Mouse (Mus musculus) hindbrain, embryonic 11.5 days (tissue): ENCODE measurements around the gene Fxyd4. TPM values are rescaled to one million over a fixed set of nuclear protein-coding genes. Genes with fewer than 3 reads are reported as not detected.

Experiments
- ATAC-seq: fragments of 200-750 bp; cut with Nextera tagmentation; 2 replicates; pipeline ENCODE4 v1.8.0; 2017; ENCODE audit warnings: mild to moderate bottlenecking, moderate TSS enrichment, moderate library complexity; ENCODE audit not compliant: low FRiP score
- DNase-seq: peaks from one replicate; pipeline ENCODE4 v3.0.0-alpha.2; 2015; ENCODE audit warnings: low spot score
- H3K27ac ChIP-seq: fragments of 300-500 bp; sonication (generic); 2 replicates; pipeline ENCODE4 v1.5.1; 2014; ENCODE audit warnings: mild to moderate bottlenecking, low read depth, low read length
- H3K27me3 ChIP-seq: fragments of 300-500 bp; sonication (generic); 2 replicates; pipeline ENCODE4 v1.6.1; 2014; ENCODE audit warnings: mild to moderate bottlenecking, low read length, moderate library complexity, mixed read lengths; ENCODE audit not compliant: control insufficient read depth, insufficient read depth
- H3K36me3 ChIP-seq: fragments of 300-500 bp; sonication (generic); 2 replicates; pipeline ENCODE4 v1.6.1; 2014; ENCODE audit warnings: mild to moderate bottlenecking, low read length, moderate library complexity, mixed read lengths; ENCODE audit not compliant: control insufficient read depth, insufficient read depth
- H3K4me1 ChIP-seq: fragments of 300-500 bp; sonication (generic); replicated peaks from 2 replicates; pipeline ENCODE4 v1.6.1; 2014; ENCODE audit warnings: low read length, mixed read lengths; ENCODE audit not compliant: control insufficient read depth, insufficient read depth
- H3K4me2 ChIP-seq: fragments of 300-500 bp; sonication (generic); replicated peaks from 2 replicates; pipeline ENCODE4 v1.6.1; 2014; ENCODE audit warnings: mild to moderate bottlenecking, low read depth, low read length
- H3K4me3 ChIP-seq: fragments of 300-500 bp; sonication (generic); 2 replicates; pipeline ENCODE4 v1.5.1; 2014; ENCODE audit warnings: low read depth, low read length
- H3K9ac ChIP-seq: fragments of 300-500 bp; sonication (generic); 2 replicates; pipeline ENCODE4 v1.6.1; 2014; ENCODE audit warnings: low read depth, low read length
- H3K9me3 ChIP-seq: fragments of 300-500 bp; sonication (generic); 2 replicates; pipeline ENCODE4 v1.6.1; 2016; ENCODE audit warnings: low read length; ENCODE audit not compliant: control insufficient read depth
- WGBS: fragments of 180-500 bp; shearing (Covaris S2); extraction: QIAGEN DNeasy Blood & Tissue Kit; methylation state at CpG from one replicate; pipeline ENCODE4 v1.1.7; 2014; 5-methylcytosine and 5-hydroxymethylcytosine counted together
- polyA plus RNA-seq: library from polyadenylated mRNA; unstranded; fragments of >200 nt; fragmentation: Nextera tagmentation; extraction: Ambion mirVana; gene quantifications from 2 replicates; pipeline ENCODE4 v1.2.1, GENCODE M21; 2014

The Fxyd4 gene
- polyA plus RNA-seq, 1 experiment from 2014 or later, result 2.5 TPM

DNA sequence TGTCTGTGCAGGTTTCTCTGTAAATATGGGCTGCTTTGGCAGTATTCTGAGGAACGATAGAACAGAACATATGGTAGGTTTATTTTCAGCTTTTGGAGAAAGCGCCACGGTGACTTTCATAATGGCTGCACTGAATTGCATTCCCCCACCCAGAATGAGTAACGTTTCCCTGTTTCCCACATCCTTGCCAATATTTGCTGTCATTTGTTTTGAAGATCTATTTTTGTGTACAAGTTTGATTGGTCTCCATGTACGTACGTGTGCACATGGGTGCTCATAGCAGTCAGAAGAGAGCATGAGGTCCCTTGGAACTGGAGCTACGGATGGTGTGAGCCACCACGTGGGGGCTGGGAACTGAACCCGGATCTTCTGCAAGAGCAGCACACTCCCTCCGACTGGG is 1.5 kb upstream of the Fxyd4 start:
- 94% methylated on average over 10 of the region's 10 CpGs for WGBS
- no peak overlapping the region for H3K4me3 ChIP-seq
- H3K9ac ChIP-seq, result no peak overlapping the region
- H3K4me1 ChIP-seq, result no peaks in the 10 kb centered on the region
- H3K4me2 ChIP-seq, result no peak overlapping the region
- no peak overlapping the region for H3K27ac ChIP-seq
- no peaks in the 10 kb centered on the region for H3K36me3 ChIP-seq
- no peaks in the 10 kb centered on the region for H3K9me3 ChIP-seq
- no peaks in the 10 kb centered on the region for H3K27me3 ChIP-seq
- ATAC-seq (no peak), DNase-seq (no peak)

DNA sequence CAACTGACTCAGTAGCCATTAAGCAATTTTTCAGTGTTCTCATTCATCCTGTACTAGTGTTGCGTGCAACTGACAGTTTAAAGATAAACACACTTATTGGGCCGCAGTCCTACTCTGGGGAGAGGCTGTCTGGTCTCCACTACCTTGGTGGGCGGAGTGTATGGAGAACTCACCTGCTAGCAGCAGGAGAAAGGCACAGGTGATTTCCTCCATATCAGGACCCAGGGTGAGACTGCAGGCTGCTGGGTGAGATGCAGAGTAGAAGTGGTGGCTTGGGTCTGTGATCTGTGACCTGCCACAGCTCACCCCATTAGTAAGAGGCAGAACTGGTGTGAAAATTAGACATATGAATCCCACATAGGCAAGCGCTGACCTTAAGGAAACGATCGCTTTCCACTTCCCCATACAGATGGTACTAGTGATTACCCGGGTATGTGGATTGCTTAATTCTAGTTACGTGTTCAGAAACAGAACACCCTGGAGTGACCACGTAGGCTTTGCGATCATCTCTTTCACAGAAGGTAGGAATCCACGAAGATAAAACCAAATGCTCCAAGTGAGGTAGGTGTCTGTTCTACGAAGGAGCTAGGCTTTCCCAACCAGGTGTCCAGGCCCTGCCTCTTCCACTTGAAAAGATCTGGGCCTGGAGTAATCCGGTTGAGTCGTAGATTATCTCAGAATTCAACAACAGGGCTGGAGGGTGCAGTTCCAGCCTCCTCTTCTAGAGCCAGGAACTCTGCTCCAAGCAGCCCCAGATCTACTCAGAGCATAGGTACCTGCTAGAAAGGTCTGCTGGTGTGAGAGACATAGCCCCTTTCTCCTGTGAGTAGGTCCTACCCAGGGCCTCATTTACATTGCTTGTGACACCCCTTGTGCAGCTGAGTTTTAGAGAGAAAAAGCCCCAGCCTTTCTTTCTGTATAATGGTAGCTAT is 1.5 kb downstream of the Fxyd4 start:
- H3K4me1 ChIP-seq, result no peaks in the 10 kb centered on the region
- no peaks in the 10 kb centered on the region for H3K36me3 ChIP-seq
- WGBS, result 95% methylated on average over 14 of the region's 14 CpGs
- no peak for DNase-seq
- no peaks in the 10 kb centered on the region for H3K9me3 ChIP-seq
- H3K9ac ChIP-seq, result no peak overlapping the region
- ATAC-seq, result no peak
- no peak overlapping the region for H3K27ac ChIP-seq
- H3K4me3 ChIP-seq, result no peak overlapping the region
- no peaks in the 10 kb centered on the region for H3K27me3 ChIP-seq
- no peak overlapping the region for H3K4me2 ChIP-seq

DNA sequence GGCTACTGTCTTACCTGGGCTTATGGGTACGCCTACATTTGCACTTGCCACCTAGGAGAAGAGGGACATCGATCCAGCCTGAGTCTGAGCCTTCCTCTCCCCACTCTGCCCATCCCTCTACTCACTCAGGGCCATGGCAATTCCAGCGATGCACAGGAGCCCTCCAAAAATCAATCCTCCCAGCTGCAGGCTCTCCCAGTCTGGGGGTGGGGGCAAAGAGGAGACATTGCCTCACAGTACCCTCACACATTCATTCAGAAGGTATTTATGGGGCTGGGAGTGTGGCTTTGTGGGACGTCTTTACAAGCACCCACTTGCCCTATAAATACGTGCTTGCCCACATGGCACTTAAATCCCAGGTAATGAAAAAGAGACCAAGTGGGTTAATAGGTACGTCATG is 3.2 kb downstream of the Fxyd4 start:
- Histone ChIP-seq H3K36me3 (no peaks in the 10 kb centered on the region), H3K27me3 (no peaks in the 10 kb centered on the region), H3K4me2 (no peak overlapping the region), H3K4me1 (no peaks in the 10 kb centered on the region), H3K27ac (no peak overlapping the region), H3K4me3 (no peak overlapping the region), H3K9ac (no peak overlapping the region), H3K9me3 (no peaks in the 10 kb centered on the region)
- WGBS, result 95% methylated on average over 6 of the region's 6 CpGs
- no peak for DNase-seq
- ATAC-seq, result no peak

DNA sequence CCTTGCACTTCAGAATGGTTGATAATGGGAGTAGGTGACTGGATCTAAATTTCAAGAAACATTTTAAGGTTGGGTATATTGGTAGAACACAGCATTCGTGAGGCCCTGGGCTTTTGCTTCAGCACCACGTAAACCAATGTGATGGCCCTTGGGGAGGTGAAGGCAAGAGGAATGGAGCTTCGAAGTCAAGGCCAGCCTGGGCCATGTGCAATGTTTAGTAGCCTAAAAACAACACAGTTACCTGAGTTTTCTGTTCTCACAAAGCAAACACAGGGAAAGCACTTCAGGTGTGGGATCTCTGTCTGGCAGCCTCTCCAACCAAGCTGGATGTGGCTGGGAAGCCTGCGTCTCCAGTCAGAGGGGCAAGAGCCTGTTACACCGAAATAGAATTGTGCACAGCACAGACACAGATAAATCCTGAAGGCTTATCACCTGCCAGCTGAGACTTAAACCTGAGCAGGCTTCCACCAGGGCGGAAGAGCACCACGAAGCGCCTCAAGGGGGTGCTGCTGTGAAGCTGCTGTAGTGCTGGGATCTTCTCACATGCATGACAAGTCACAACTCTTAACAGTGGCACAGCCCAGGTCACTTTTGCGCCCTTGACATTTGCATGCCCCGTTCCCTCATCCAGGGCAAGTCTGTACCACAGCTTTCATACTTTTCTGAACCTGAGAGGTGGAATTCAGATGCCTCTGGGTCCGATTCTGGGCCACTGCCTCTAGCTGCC is 5.0 kb downstream of the Fxyd4 start:
- 54% methylated on average over 11 of the region's 11 CpGs for WGBS

DNA sequence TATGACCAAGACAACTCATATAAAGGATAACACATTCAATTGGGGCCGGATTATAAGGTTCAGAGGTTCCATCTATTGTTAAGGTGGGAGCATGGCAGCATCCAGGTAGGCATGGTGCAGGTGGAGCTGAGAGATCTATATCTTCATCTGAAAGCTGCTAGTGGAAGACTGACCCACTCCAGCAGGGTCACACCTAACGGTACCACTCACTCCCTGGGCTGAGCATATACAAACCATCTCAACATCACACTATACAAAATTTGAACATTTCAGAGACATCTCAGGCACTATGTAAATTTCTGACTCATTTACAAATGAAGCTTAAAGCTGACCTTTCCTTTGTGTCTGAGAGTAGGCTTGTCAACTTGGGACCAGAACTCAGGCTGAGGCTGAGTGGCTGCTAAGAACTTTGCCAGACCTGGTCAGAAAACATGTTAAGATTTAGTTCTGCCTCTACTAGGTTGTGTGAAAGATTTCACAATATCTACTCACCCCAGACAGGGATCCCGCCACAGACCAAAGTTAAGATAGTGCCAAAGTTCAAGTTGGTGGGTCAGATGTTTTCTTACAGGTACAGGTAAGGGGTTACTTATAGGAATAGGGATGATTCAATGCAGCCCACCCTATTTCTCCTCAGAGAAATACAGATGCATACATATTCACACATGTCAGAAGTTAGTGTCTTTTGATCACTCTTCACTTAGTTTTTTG is 7.4 kb downstream of the Fxyd4 start:
- no peaks in the 10 kb centered on the region for H3K4me1 ChIP-seq
- 91% methylated on average over 3 of the region's 3 CpGs for WGBS
- H3K27ac ChIP-seq, result no peak overlapping the region
- H3K27me3 ChIP-seq, result no peaks in the 10 kb centered on the region
- DNase-seq, result no peak
- H3K9ac ChIP-seq, result no peak overlapping the region
- no peak overlapping the region for H3K4me2 ChIP-seq
- no peaks in the 10 kb centered on the region for H3K9me3 ChIP-seq
- no peak for ATAC-seq
- no peak overlapping the region for H3K4me3 ChIP-seq
- no peaks in the 10 kb centered on the region; the same call in 1 of the 2 replicates for H3K36me3 ChIP-seq

More for the DNA sequence above, 5.0 kb downstream of the Fxyd4 start:
- Histone ChIP-seq H3K4me1 (no peaks in the 10 kb centered on the region), H3K4me3 (no peak overlapping the region), H3K4me2 (no peak overlapping the region), H3K27ac (no peak overlapping the region), H3K9ac (no peak overlapping the region), H3K36me3 (no peaks in the 10 kb centered on the region; the same call in 1 of the 2 replicates), H3K9me3 (no peaks in the 10 kb centered on the region), H3K27me3 (no peaks in the 10 kb centered on the region)
- no peak for ATAC-seq
- DNase-seq, result peak; percentile 26

DNA sequence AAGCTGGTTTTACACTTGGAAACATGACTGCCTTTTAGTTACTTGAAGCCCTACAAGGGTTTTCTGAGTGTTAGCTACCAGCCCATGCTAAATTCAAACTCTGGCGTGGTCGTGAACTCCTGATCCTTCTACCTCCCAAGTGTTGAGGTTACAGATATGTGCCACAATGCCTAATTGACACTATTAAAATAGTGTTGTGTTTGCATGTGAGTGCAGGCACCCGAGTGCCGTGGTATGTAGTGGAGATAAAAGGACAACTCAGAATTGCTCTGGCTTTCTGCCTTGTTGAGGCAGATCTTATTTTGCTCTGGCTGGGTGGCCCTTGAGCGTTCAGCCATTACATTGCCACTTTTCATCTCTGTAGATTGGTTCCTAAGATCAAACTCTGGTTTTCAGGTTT is 8.7 kb downstream of the Fxyd4 start:
- DNase-seq (no peak), ATAC-seq (no peak)
- H3K9ac ChIP-seq, result no peak overlapping the region
- no peak overlapping the region for H3K4me2 ChIP-seq
- WGBS, result 90% methylated on average over 5 of the region's 5 CpGs
- H3K9me3 ChIP-seq, result no peaks in the 10 kb centered on the region
- H3K4me3 ChIP-seq, result no peak overlapping the region
- H3K36me3 ChIP-seq, result no peaks in the 10 kb centered on the region; the same call in 1 of the 2 replicates
- no peaks in the 10 kb centered on the region for H3K4me1 ChIP-seq
- no peaks in the 10 kb centered on the region for H3K27me3 ChIP-seq
- H3K27ac ChIP-seq, result no peak overlapping the region

DNA sequence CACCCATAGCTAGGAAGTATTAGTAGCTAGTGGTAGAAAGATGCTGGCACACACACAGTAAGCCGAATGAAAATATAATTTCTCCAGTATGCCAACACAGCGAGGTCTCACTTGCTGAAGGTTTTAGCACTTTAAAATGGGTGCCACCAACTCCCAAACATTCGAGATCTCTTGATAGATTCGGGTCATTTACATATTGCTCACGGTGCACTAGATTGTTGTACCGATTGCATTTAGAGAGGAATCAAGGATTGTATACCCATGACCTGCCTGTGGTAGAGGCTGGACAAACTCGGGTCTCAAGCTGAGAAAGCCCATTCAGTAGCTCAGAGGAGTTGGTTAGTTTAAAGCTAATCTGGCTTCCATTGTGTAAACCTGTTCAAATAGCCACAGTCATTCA is 9.5 kb downstream of the Fxyd4 start:
- 90% methylated on average over 7 of the region's 7 CpGs for WGBS

DNA sequence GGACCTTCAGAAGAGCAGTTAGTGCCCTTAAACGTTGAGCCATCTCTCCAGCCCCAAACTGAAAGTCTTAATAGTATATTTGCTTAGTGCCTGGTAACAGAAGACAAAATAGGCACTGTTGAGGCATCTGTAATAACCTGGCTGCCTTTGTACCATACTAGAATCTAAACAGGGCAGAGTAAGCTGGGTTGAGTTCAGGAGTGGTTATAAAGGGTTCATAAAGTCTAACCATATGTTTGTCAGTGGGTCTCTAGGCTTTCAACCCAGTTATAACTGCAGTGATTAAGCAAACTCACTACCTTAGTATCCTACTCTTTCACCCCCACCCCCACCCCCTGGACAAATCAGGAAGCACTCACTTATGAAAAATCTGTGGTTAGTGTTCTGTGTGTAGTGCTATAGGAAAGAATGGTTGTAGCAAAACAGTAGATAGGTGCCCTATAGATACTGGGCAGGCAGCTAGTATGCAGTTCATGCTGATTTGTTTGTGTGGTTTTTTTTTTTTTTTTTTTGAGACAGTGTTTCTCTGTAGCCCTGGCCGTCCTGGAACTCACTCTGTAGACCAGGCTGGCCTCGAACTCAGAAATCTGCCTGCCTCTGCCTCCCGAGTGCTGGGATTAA is 10.5 kb downstream of the Fxyd4 start:
- WGBS, result 83% methylated on average over 4 of the region's 4 CpGs
- Histone ChIP-seq H3K4me2 (no peak overlapping the region), H3K4me3 (no peak overlapping the region), H3K27ac (no peak overlapping the region), H3K9me3 (no peaks in the 10 kb centered on the region), H3K27me3 (no peaks in the 10 kb centered on the region), H3K9ac (no peak overlapping the region), H3K36me3 (no peaks in the 10 kb centered on the region; the same call in 1 of the 2 replicates), H3K4me1 (no peaks in the 10 kb centered on the region)
- DNase-seq, result no peak
- ATAC-seq, result no peak

More for the DNA sequence above, 9.5 kb downstream of the Fxyd4 start:
- H3K4me3 ChIP-seq, result no peak overlapping the region
- H3K4me2 ChIP-seq, result no peak overlapping the region
- H3K4me1 ChIP-seq, result no peaks in the 10 kb centered on the region
- H3K27me3 ChIP-seq, result no peaks in the 10 kb centered on the region
- ATAC-seq, result no peak
- H3K36me3 ChIP-seq, result no peaks in the 10 kb centered on the region; the same call in 1 of the 2 replicates
- H3K9me3 ChIP-seq, result no peaks in the 10 kb centered on the region
- no peak overlapping the region for H3K27ac ChIP-seq
- H3K9ac ChIP-seq, result no peak overlapping the region
- DNase-seq, result no peak
